Mouse (Mus musculus) thymus, postnatal 10 days (tissue): Measurements from ENCODE around the gene Gimap1.

Source experiments
- DNase-seq, 2 experiments: peaks; one replicate each; pipeline ENCODE4 v3.0.0; 2021; ENCODE audit warnings: low spot score in 2 of 2

The Gimap1 gene

DNA sequence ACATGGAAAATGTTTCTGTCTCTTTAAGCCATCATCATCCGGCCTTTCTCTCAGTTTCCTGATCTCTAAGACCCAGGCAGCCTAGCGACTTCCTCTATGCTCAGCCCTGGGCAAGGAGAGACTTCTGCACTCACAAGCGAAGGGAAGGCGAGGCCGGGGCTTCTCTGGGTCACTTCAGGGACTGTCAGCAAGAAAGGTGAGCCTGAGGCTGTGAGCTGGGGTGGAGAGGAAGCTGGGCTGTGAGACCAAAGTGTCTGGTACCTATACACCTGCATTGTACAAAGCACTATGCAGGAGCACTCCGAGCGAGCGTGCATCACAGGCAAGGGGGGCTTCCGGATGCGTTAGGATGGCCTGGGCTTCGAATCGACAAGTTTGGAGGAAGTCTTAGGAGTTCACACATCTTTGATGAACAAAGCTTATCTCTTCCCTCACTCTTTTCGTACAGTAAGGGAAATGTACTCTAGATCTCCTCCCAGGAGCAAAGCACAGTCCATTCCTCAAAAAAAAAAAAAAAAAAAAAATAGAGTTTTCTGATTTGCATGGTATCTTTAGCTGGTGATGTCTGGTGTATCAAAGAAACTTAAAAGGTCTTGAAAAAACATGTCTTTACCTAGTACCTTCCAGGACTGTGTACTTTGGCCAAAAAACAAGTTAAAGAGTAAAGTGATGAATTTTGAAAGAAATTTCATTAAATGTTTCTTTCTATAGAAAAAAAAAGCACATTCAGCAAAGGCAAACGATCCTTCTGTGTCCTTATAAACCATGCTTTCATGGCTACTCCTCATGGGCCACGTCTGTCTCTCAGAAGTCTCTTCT, at the start of gene Gimap1:
Gimap1 (plus strand) TSS at position 94 of the 819 bp plus-strand sequence.
- peak; percentile 69 for DNase-seq

DNA sequence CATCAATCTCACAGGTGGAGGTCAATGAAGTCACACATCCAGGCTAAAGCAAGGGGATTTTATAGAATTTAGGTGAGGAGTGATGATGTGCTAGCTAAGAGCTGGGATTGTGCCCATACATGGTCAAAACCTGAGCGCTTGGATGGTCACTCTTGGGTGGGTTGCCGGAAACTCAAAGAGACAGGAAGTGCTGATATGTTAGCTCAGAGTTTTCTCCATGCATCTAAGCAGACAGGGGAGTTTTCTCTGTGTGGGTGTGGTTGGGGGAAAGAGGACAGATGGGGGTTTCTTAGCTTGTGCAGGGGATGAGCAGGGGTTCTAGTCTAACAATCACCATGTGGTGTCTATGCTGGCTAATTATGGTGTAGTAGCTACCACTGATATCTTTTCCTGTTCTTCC, 49.5 kb upstream of the Gimap1 start:
- DNase-seq: no peak

DNA sequence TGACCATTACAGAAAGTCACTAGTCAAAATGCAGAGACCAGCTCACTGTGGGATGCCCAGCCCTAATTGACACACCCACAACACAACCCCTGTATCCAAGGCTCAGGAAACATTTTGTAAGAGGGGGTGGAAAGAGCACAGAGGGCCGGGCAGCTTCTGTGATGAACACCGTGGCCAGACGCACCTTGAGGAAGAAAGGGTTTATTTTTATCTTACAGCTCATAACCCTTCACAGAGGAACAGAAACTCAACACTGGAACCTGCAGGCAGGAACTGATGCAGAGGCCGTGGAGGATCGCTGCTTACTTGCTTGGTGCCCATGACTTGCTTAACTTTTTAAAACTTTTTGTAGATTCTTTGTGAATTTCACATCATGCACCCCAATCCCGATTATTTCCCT, 45.9 kb upstream of the Gimap1 start:
- DNase-seq: no peak

DNA sequence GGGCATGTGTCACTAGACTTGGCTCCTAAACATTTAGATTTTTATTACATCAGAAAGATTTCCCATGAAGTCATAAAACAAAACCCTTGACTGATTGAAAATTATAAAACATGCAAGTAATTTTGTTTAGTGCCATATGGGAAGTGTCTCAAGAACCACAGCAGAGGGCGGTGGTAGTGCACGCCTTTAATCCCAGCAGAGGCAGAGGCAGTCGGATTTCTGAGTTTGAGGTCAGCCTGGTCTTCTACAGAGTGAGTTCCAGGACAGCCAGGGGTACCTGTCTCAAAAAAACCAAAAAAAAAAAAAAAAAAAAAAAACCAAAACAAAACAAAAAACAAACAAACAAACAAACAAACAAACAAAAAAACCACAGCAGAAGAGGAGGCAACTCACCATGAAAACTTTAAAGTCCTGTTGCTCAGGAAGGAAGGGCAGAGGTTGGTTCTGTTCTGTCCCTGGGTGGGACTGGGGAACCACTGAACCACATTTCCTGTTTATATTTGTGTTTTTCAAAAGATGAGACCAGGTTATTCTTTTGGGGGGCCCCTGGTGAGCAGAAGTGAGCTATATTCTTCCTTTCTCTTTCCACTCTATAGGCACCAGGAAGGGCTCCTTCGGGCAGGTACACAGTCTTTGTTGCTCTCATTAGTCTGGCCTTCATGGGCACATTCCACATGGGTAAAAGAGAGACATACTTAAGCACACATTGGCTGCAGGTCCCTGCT, 41.9 kb upstream of the Gimap1 start:
- DNase-seq: no peak

DNA sequence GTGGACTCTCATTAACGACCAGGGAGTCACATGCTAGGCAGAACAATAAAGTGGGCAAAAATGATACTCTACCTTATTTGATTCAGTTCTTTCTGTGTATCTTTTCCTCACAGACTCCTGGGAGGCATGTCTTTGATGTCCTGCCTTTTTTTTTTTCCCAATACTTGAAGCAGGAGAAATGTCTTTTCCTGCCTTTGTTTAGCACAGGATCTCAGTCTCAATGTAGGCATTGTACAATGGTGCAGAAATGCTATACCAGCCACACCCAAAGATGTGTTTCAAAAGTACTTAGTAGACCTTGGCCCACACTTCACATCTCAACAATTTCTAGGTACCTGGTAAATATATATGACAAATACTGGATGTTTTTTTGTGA, 41.3 kb upstream of the Gimap1 start:
- no peak for DNase-seq

DNA sequence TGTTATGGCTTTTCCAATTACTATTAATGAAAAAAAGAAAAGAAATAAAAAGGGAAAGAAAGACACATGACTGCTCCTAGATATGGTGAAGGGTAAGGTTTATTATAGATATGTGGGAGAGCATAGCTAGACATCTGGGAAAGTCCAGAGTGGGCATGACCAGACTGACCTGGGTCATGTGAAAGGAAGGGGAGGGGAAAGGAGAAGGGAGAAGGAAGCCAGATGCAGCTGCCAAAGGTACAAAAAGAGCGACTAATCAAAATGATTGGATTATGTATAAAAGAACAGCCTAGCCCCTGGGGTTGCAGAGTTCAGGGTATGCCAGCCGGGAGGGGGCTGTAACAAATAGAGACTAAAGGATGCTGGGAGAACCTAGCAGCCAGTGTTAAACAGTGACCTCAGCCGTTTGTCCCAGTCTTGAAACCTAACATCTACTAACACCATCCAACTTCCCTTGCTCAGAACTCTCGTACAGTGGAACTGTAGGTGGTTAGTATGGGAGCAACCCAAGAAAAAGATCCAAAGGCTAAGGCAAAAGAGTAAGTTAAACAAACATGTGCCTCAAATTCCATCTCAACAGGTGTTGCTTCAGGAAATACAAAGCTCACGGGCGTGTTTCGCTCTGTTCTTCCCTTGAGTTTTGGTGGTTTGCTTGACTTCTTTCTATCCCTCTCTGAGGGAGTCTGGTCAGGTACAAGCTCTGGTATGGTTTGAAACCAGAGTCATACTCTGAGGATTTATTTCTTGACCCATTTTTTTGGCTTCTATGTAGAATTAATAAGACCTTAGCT, 40.6 kb upstream of the Gimap1 start:
- no peak for DNase-seq

DNA sequence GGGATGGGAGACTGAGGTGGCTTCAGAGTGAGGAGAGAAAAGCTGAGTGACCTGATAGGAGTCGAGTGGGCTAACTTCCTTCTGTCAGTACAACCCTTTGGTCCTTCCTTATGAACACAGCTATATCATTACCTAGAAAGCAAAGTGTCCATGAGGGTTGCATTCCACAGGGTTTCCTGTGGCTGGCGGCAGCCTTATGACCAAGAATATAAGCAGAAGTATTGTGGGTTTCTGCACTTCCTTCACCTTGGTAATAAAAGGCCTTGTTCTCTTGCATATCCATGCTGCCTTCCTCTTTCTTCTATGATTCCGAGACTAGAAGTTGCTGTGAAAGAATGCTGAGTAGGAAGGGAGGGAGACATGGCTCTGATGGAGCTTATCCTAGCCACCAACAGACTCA, 40.0 kb upstream of the Gimap1 start:
- no peak for DNase-seq

DNA sequence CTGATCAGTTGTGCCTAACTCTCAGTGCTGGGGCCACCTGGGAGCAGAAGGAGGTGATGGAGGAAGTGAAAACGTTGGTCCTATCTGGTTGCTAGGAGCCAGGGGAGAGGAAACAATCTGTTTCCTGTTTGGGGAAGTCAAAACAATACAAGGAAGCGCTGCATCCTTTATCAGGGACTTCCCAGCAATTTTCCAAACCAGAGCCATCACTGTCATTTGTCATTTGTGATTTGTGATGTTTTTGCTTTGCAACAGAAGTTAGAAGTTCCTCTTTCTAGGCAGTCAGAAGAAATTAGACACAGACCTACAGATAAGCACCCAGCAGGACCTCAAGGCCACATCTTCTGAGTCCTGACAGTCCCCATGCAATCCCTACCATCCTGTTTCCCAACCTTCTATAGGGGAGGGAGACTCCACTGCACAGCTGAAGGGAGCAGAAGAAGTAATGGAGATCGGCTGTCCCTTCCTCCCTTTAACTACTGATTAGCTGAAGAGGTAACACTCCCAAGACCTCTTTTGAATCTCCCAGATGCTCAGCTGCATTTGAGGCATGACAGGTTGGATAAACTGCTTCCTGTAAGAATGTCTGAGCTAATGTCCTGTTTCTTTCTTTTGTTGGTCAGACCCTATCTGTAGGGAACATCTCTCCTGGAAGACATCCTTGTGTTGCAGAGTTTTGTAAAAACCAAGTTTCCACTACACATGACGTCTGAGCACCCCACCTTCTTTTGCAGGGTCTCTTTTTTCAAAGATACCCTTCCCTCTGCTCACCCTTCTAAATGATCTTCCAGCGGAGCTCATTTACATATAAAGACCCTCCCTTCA, 38.4 kb upstream of the Gimap1 start:
- DNase-seq: no peak

DNA sequence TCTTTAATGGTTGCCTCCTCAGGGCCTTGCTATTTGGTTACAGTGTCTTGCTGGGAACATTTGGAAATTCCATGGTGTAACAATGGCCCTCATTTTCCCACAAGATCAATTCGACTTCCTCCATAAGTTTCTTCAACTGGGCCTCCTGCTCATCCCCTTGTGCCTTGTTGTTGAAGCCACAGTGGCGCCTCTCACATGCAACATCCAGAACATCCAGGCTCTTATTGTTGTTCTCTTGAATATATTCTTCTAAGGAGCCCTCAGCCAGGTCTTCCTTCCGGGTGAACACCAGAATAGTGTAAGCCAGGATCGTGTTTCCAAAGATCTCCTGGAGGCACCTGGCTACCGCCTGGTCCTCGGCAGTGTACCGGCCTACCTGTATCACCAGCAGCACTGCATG, 36.7 kb upstream of the Gimap1 start:
- no peak for DNase-seq

DNA sequence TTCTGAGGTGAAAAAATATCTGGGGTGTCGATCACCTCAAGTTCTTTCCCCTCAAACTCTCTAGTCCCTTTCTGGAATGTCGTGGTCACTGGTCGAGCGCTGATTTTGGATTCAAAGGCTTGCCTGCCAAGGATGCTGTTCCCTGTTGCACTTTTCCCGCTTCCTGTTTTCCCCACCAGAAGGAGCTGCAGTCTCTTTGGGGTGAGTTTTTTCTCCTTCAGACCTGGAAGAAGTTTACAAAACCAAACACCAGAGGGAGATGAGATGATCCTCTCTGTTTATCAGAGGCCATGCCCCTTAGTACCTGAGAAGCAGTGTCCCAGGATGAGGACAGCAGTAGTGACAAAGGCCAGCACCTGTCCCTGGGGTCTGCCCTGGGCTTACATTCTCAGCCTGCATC, 36.3 kb upstream of the Gimap1 start:
- no peak for DNase-seq

DNA sequence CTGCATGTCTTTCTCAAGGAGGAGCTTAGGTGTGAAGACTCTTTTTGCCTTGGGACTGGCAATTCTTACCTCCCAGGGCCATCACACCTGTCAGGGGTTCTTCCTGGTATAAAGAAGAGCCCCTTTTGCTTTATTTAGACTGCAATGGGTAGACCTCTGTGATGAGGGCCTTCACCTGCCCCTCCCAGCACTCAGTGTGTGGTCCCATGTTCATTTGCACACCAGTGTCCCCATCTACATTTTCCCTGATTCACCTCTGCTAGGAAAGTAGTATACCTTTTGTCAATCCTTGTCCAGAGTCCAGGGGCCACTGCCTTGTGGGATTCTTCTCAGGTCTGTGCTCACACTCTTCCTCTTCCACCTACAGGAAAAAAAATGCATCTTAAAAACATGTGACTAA, 34.7 kb upstream of the Gimap1 start:
- DNase-seq: no peak

DNA sequence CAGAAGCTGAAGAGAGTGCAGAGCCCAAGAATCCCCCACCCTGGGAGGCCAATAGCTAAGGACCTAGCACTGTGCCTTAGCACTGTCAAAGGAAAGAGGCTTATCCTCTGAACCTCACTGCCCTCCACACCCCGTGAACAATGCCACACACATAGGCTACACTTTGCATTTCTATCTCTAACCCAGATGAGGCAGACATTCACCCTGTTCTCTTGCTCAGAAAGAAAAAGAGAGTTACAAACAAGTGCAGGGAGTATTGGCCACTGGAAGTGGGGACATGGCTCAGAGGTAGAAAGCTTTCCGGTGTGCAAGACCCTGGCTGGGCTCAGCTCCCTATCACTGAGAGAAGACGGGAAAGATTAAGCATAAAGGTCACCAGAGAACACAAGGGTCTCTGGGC, 32.7 kb upstream of the Gimap1 start:
- no peak for DNase-seq

DNA sequence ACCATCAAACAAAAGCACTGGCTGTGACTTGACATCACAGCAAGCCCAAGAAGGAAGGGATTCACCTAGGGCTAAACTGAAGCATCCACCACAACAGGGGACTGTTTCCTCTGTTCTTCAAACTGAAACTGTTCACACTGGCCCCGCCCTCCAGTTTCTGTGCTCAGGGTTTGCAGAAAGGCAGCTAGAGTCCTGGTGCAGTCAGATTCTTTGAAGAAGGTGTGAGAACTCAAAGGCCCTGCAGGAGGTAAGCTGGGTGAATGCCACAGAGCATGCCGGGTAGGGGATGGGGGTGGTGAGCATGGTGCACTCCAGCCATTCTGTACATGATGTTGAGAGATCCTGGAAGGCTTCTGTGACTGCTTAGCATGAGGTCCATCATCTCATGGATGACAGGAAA, 20.4 kb upstream of the Gimap1 start, which contains the start of the genes Gm28053 and Gimap7:
Gm28053 (plus strand) TSS at position 153 of the 400 bp plus-strand sequence.
Gimap7 (plus strand) TSS at position 167 of the 400 bp plus-strand sequence.
- DNase-seq: peak; percentile 68 to 72

DNA sequence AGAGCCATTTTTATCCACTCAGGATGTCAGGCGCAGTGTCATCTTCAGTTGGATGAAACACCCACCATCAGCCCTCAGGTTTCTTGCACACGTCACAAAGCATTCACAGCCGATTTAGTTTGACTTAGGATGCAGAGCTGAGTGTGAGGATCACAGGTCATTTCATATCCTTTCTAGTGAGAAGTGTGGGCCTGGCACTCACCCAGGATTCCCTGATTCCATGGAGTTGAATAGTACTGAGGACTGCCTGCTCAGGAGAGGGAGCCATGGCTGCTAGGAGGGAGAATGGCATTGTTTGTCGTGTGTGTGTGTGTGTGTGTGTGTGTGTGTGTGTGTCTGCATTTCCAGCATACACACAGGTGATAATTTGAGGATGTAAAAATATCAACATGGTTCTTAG, 18.5 kb upstream of the Gimap1 start:
- no peak for DNase-seq

DNA sequence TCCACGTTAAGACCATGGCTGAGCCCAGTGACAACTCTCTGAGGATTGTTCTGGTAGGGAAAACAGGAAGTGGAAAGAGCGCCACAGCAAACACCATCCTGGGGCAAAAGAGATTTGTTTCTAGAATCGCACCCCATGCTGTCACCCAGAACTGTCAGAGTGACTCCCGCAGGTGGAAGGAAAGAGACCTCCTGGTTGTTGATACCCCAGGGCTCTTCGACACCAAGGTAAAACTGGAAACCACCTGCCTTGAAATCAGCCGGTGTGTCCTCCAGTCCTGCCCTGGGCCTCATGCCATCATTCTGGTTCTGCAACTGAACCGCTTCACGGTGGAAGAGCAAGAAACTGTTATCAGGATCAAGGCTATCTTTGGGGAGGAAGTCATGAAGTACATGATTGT, 15.4 kb upstream of the Gimap1 start:
- no peak for DNase-seq

DNA sequence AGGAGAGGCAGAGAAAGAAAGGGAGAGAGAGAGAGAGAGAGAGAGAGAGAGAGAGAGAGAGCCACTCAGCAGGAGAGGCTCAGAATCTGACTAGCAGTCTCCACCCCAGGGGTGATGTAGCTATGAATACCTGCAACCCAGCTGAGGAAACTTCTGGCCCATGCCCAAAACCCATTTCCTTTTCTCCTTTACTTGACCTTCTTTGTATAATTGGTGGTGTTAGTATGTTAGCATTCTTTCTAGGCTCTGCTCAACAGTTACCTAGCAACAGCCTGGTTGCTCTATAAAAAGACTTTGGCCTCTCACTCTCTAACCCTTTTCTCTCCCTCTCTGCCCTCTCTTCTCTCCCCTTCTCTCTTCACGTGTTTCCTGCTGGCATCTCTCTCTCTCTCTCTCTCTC, 13.4 kb upstream of the Gimap1 start:
- no peak for DNase-seq

DNA sequence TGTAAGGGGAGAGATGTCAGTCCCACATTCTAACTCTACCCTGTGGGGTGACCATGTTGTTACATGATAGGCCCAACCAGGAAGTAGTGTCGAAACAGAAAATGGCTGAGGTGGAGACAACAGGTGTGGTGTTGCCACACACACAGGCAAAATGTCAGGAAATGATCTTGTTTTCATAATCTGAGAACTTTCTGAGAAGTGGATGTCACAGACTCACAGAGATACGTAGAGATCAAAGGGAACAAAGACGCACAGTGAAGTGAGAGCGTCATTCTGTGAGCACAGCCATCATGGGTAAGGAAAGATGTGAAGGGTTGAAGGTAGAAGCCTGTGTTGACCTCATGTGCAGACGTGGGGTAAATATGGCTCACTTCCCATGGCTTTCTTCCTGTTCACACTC, 11.1 kb upstream of the Gimap1 start:
- DNase-seq: no peak

DNA sequence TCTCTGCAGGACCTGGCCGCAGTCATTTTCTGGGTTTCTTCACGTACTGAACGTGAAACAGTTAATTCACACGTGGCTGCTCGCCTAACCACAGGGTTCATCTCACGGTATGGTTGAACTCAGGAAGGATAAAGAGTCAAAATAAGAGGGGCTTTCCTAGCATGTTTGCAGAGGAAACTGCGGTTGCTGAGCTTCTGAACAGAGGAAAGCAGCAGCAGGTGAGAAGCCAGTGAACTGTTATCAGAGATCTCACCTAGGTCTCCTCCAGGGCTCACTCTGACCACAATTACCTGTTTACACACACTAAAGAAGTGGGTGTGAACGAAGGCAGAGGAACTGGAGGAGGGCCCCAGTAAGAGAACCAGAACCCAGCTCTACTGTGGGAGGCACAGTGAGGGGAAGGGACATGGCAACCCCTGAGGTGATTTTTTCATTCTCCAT, 6.0 kb upstream of the Gimap1 start:
- DNase-seq: peak; percentile 77 to 83

DNA sequence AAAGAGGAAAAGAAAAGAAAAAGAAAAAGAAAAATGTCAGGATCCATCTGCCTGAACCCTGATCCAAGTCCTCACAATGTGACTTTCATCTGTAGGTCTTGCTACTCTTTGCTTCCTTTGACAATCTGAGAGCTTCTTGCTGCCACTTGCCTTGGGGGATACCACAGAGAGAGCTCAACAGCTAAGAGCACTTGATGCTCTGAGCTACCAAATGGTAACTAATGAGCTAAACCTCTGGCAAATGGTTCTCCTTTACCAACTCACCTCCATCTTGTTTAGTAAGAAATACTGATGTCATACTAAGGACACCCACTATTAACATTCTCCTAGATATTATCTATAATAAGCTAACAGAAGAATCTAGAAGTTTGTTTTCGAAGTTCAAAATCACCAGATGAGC, 5.2 kb upstream of the Gimap1 start:
- no peak for DNase-seq

DNA sequence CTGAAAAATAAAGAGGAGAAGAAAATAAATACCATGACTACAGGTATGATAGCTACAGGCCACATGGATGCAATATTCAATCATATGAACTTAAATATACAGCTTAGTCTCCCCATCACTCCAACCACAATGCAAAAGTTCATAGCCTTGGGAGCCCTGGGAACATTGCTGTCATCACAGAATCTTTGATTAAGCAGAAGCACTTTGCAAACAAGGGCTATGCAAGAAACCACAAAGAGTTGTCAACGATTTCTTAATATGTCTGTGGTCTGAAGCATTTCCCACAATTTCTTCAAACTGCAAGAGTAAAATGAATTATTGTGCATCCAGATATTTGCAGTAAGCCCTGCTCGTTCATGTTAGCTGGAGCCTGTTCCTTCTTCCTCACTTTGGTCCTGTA, 1.8 kb upstream of the Gimap1 start:
- DNase-seq: no peak

DNA sequence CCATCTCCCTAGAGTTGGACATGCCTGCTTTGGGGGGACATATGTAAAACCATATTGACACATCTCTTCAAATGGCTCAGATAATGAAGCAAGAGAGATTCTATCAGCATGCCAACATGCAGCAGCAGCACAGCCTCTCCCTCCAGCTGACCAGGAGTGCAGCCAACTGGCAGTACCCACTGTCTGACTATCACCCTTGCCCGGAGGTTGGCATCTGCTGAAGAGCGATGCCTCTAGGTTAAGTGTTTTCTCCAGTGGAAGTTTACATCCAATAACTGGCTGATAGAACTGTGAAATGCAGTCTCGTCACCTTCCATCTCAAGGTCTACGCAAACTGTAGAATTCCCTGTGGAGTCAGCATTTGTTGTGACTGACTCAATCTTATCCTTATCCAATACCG, 1.2 kb upstream of the Gimap1 start:
- no peak for DNase-seq

DNA sequence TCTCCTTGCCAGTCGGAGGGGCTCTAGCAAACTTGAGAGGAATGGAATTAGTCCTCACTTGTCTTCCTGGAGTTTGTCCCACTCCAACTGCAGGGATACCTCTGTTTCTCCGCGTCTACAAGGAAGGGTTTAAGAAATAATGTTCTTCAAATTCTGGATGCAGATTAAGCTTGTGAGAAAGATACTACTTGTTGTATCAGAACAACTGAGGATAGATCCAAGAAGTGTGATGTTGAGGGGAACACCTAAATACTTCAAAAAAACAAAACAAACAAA, 864 bp downstream of the Gimap1 start:
- DNase-seq: no peak
